Mouse (Mus musculus) ES-Bruce4 (cell line): Measurements from ENCODE around the gene Mtfr1l.

ENCODE experiments used
- CTCF ChIP-seq: IDR thresholded peaks from one replicate; pipeline ENCODE4 v1.8.1; 2011; ENCODE audit warnings: low read depth, low read length
- POLR2A ChIP-seq: IDR thresholded peaks from one replicate; pipeline ENCODE4 v1.8.1; 2011; ENCODE audit warnings: low read length; ENCODE audit not compliant: insufficient read depth

- no peak for TF ChIP-seq POLR2A
- no peak for TF ChIP-seq CTCF
Observed at GRCm38 (mm10) chr4:134553631-134554030, 18.4 kb upstream of the Mtfr1l start.
